Mouse (Mus musculus) heart, embryonic 13.5 days (tissue): ENCODE measurements at regions not wholly inside any gene's neighbourhood (a gene's known extent, or its start where the extent isn't known, plus 50 kb on each side); places are given as distances from the start of the nearest gene placed in this dataset.

Experiments used
- ATAC-seq: fragments of 200-750 bp; cut with Nextera tagmentation; 2 replicates; pipeline ENCODE4 v1.8.0; 2017; ENCODE audit warnings: moderate TSS enrichment; ENCODE audit not compliant: insufficient number of reproducible peaks, low FRiP score, low TSS enrichment; ENCODE audit errors: extremely low read depth
- H3K27ac ChIP-seq: fragments of 300-500 bp; sonication (generic); replicated peaks from 2 replicates; pipeline ENCODE4 v1.5.1; 2015; ENCODE audit warnings: moderate library complexity, mild to moderate bottlenecking, inconsistent platforms
- H3K27me3 ChIP-seq: fragments of 300-500 bp; sonication (generic); replicated peaks from 2 replicates; pipeline ENCODE4 v1.6.1; 2015; ENCODE audit warnings: mild to moderate bottlenecking, inconsistent platforms
- H3K36me3 ChIP-seq: fragments of 300-500 bp; sonication (generic); 2 replicates; pipeline ENCODE4 v1.6.1; 2015; ENCODE audit warnings: mild to moderate bottlenecking, inconsistent platforms
- H3K4me1 ChIP-seq: fragments of 300-500 bp; sonication (generic); 2 replicates; pipeline ENCODE4 v1.6.1; 2015; ENCODE audit warnings: inconsistent platforms
- H3K4me2 ChIP-seq: fragments of 300-500 bp; sonication (generic); 2 replicates; pipeline ENCODE4 v1.6.1; 2015; ENCODE audit warnings: inconsistent platforms, mild to moderate bottlenecking, moderate library complexity
- H3K4me3 ChIP-seq: fragments of 300-500 bp; sonication (generic); 2 replicates; pipeline ENCODE4 v1.5.1; 2015; ENCODE audit warnings: moderate library complexity, mild to moderate bottlenecking, inconsistent platforms
- H3K9ac ChIP-seq: fragments of 300-500 bp; sonication (generic); 2 replicates; pipeline ENCODE4 v1.6.1; 2015; ENCODE audit warnings: inconsistent platforms, mild to moderate bottlenecking, moderate library complexity
- H3K9me3 ChIP-seq: fragments of 300-500 bp; sonication (generic); 2 replicates; pipeline ENCODE4 v1.6.1; 2016; ENCODE audit warnings: inconsistent platforms
- WGBS: fragments of 180-500 bp; shearing (Covaris S2); methylation state at CpG from one replicate; pipeline ENCODE4 v1.1.7; 2015; ENCODE audit warnings: mixed read lengths; 5-methylcytosine and 5-hydroxymethylcytosine counted together

- Histone ChIP-seq H3K27ac (no peak overlapping the region), H3K9me3 (no peaks in the 10 kb centered on the region), H3K27me3 (no peaks in the 10 kb centered on the region), H3K4me3 (no peak overlapping the region), H3K9ac (no peak overlapping the region), H3K4me1 (no peaks in the 10 kb centered on the region), H3K36me3 (no peaks in the 10 kb centered on the region), H3K4me2 (no peak overlapping the region)
- WGBS = 79% methylated on average over 3 of the region's 3 CpGs
- ATAC-seq = no peak
Measured at GRCm38 (mm10) chr15:56294910-56295438, 1182.5 kb downstream of the Slc22a22 start.

- peak; percentile 71; the same call in 1 of the 2 replicates for ATAC-seq
- peak overlapping the region; percentile 42; the same call in 1 of the 2 replicates for H3K27ac ChIP-seq
- WGBS = 29% methylated on average over 7 of the region's 7 CpGs
- H3K4me3 ChIP-seq = no peak overlapping the region
- no peaks in the 10 kb centered on the region for H3K36me3 ChIP-seq
- H3K4me2 ChIP-seq = no peak overlapping the region
- H3K4me1 ChIP-seq = peaks cover 16% of the 10 kb centered on the region
- H3K9ac ChIP-seq = no peak overlapping the region
- no peaks in the 10 kb centered on the region for H3K27me3 ChIP-seq
- H3K9me3 ChIP-seq = no peaks in the 10 kb centered on the region
Measured at GRCm38 (mm10) chr15:56278622-56279301, 1198.7 kb downstream of the Slc22a22 start.

GRCm38 (mm10) chr15:56278006-56278405, 1199.4 kb downstream of the Slc22a22 start:
- no peak overlapping the region for H3K27ac ChIP-seq
- no peaks in the 10 kb centered on the region for H3K27me3 ChIP-seq
- H3K4me3 ChIP-seq = no peak overlapping the region
- H3K4me1 ChIP-seq = peaks cover 16% of the 10 kb centered on the region
- no peak overlapping the region for H3K9ac ChIP-seq
- no peaks in the 10 kb centered on the region for H3K9me3 ChIP-seq
- no peak for ATAC-seq
- no peaks in the 10 kb centered on the region for H3K36me3 ChIP-seq
- no peak overlapping the region for H3K4me2 ChIP-seq
- 57% methylated on average over 3 of the region's 3 CpGs for WGBS

- Histone ChIP-seq H3K27ac (no peak overlapping the region), H3K9me3 (no peaks in the 10 kb centered on the region), H3K9ac (no peak overlapping the region), H3K4me2 (no peak overlapping the region), H3K4me3 (no peak overlapping the region), H3K27me3 (no peaks in the 10 kb centered on the region), H3K36me3 (no peaks in the 10 kb centered on the region), H3K4me1 (no peaks in the 10 kb centered on the region)
- ATAC-seq = no peak
- 58% methylated on average over 1 of the region's 1 CpGs for WGBS
Measured at GRCm38 (mm10) chr15:56248731-56249130, 1228.7 kb downstream of the Slc22a22 start.

GRCm38 (mm10) chr15:56244004-56244735, 1233.3 kb downstream of the Slc22a22 start:
- WGBS = 55% methylated on average over 9 of the region's 9 CpGs
- no peak for ATAC-seq

GRCm38 (mm10) chr15:56202552-56202951, 1274.9 kb downstream of the Slc22a22 start:
- Histone ChIP-seq H3K4me3 (no peak overlapping the region), H3K4me1 (0 out of 2 replicates have a peak, but pooled peaks cover 4% of the 10 kb centered on the region), H3K27ac (no peak overlapping the region), H3K9ac (no peak overlapping the region), H3K36me3 (no peaks in the 10 kb centered on the region), H3K4me2 (no peak overlapping the region), H3K27me3 (no peaks in the 10 kb centered on the region), H3K9me3 (no peaks in the 10 kb centered on the region)
- WGBS = 75% methylated on average over 5 of the region's 5 CpGs
- no peak for ATAC-seq

More at GRCm38 (mm10) chr15:56244004-56244735, 1233.3 kb downstream of the Slc22a22 start:
- Histone ChIP-seq H3K9me3 (no peaks in the 10 kb centered on the region), H3K27me3 (no peaks in the 10 kb centered on the region), H3K4me1 (no peaks in the 10 kb centered on the region), H3K27ac (no peak overlapping the region), H3K4me2 (no peak overlapping the region), H3K4me3 (no peak overlapping the region), H3K9ac (no peak overlapping the region), H3K36me3 (no peaks in the 10 kb centered on the region)

- Histone ChIP-seq H3K27me3 (no peaks in the 10 kb centered on the region), H3K4me2 (no peak overlapping the region), H3K36me3 (no peaks in the 10 kb centered on the region), H3K4me3 (no peak overlapping the region), H3K27ac (no peak overlapping the region), H3K9me3 (no peaks in the 10 kb centered on the region), H3K9ac (no peak overlapping the region), H3K4me1 (0 out of 2 replicates have a peak, but pooled peaks cover 5% of the 10 kb centered on the region)
- no peak for ATAC-seq
- 54% methylated on average over 2 of the region's 2 CpGs for WGBS
Measured at GRCm38 (mm10) chr15:56199336-56199735, 1278.1 kb downstream of the Slc22a22 start.

GRCm38 (mm10) chr15:56197425-56198201, 1279.8 kb downstream of the Slc22a22 start:
- no peaks in the 10 kb centered on the region for H3K27me3 ChIP-seq
- no peak overlapping the region for H3K4me3 ChIP-seq
- ATAC-seq = no peak
- H3K27ac ChIP-seq = no peak overlapping the region
- no peak overlapping the region for H3K9ac ChIP-seq
- no peaks in the 10 kb centered on the region for H3K9me3 ChIP-seq
- 21% methylated on average over 1 of the region's 1 CpGs for WGBS
- H3K4me1 ChIP-seq = 0 out of 2 replicates have a peak, but pooled peaks cover 5% of the 10 kb centered on the region
- no peak overlapping the region for H3K4me2 ChIP-seq
- H3K36me3 ChIP-seq = no peaks in the 10 kb centered on the region

- WGBS = 59% methylated on average over 6 of the region's 6 CpGs
- Histone ChIP-seq H3K27me3 (no peaks in the 10 kb centered on the region), H3K9me3 (no peaks in the 10 kb centered on the region), H3K4me3 (no peak overlapping the region), H3K27ac (no peak overlapping the region), H3K4me1 (no peaks in the 10 kb centered on the region), H3K9ac (no peak overlapping the region), H3K4me2 (no peak overlapping the region), H3K36me3 (no peaks in the 10 kb centered on the region)
- ATAC-seq = no peak
Measured at GRCm38 (mm10) chr15:56166236-56166635, 1311.2 kb downstream of the Slc22a22 start.

GRCm38 (mm10) chr15:56158726-56159125, 1318.7 kb downstream of the Slc22a22 start:
- no peak overlapping the region for H3K9ac ChIP-seq
- H3K36me3 ChIP-seq = no peaks in the 10 kb centered on the region
- no peak for ATAC-seq
- H3K27me3 ChIP-seq = no peaks in the 10 kb centered on the region
- no peak overlapping the region for H3K4me3 ChIP-seq
- H3K4me2 ChIP-seq = no peak overlapping the region
- no peaks in the 10 kb centered on the region for H3K4me1 ChIP-seq
- WGBS = 48% methylated on average over 2 of the region's 2 CpGs
- H3K9me3 ChIP-seq = peaks cover 9% of the 10 kb centered on the region; the same call in 1 of the 2 replicates
- no peak overlapping the region for H3K27ac ChIP-seq

GRCm38 (mm10) chr15:56139451-56139850, 1338.0 kb downstream of the Slc22a22 start:
- H3K9ac ChIP-seq = no peak overlapping the region
- H3K4me1 ChIP-seq = no peaks in the 10 kb centered on the region
- WGBS = 69% methylated on average over 3 of the region's 3 CpGs
- H3K4me2 ChIP-seq = no peak overlapping the region
- ATAC-seq = no peak
- no peaks in the 10 kb centered on the region for H3K36me3 ChIP-seq
- H3K27me3 ChIP-seq = no peaks in the 10 kb centered on the region
- H3K9me3 ChIP-seq = no peaks in the 10 kb centered on the region
- no peak overlapping the region for H3K27ac ChIP-seq
- no peak overlapping the region for H3K4me3 ChIP-seq
